Mouse (Mus musculus): ENCODE data around the gene Sytl4. TPM values are rescaled to one million over a fixed set of nuclear protein-coding genes. Genes with fewer than 3 reads are reported as not detected.
A peak's percentile ranks its signal among the peaks of the same experiment; 100 is the strongest.

Gene Sytl4
- 2.1 and 2.5 TPM in 2 replicates for polyA plus RNA-seq (2015; fragmentation: Nextera tagmentation; extraction: Ambion mirVana)

DNA sequence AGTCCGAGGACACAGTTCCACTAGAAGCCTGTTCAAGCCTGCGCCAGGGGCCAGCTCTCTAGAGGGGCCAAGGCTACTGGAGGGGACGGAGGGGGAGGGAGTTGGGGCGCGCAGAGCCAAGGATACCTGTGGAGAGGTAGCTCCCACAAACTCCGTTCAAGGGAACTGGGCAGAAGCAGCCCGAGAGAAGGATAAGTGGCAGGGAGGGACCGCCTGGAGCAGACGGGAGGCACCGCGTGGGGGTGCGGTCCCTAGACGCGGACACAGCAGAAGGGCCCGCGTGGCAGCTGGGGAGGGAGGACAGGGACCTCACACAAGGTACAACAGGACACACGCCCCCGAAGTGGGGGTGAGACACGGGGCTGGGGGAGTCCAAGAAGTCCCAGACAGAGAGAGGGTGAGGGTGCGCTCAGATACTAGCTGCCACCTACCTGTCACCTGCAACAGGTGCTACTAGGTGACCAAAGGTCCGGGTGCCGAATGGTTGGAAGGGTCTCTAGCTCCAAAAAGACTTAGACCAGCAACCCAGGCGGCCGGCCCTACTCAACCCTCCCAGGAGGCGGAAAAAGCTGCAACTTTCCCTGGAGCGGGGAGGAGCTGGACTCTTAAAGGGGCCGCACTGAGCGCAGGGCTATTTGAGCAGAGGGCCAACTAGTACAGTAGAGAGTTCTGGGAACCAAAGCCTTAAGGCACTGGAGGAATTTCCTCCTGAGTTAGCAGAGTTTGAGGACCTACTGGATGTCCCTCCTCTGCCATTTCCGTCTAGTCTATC lies at the start of gene Sytl4:
Sytl4 (minus strand) TSS at position 582 of the 772 bp plus-strand sequence.
- Histone ChIP-seq H3K9me3 (ENCODE audit: low read length) (no peaks in the 10 kb centered on the region), H3K36me3 (ENCODE audit: insufficient read depth, low read length) (no peaks in the 10 kb centered on the region), H3K4me2 (replicated peaks; ENCODE audit: low read depth, low read length) (peak within 1 kb of the TSS; percentile 71), H3K9ac (replicated peaks; ENCODE audit: low read depth) (no peak within 1 kb of the TSS), H3K4me3 (ENCODE audit: low read depth, low read length) (peak within 1 kb of the TSS; percentile 45), H3K27me3 (replicated peaks; ENCODE audit: insufficient read depth, low read length) (no peaks in the 10 kb centered on the region), H3K27ac (ENCODE audit: low read length) (no peak within 1 kb of the TSS), H3K4me1 (ENCODE audit: insufficient read depth, low read depth, low read length) (no peaks in the 10 kb centered on the region)
- ATAC-seq (peak; percentile 74), DNase-seq (ENCODE audit: low spot score) (peak; percentile 35)
- no peak for TF ChIP-seq EP300 (IDR thresholded peaks at IDR 0.05)
- no peak for TF ChIP-seq CTCF (IDR thresholded peaks at IDR 0.05)
- 15% methylated on average over 25 of the region's 29 CpGs for WGBS

GRCm38 (mm10) chrX:134020664-134021063 lies 39.1 kb upstream of the Sytl4 start:
- Histone ChIP-seq H3K4me1 (ENCODE audit: insufficient read depth, low read depth, low read length) (no peaks in the 10 kb centered on the region), H3K27me3 (replicated peaks; ENCODE audit: insufficient read depth, low read length) (no peaks in the 10 kb centered on the region), H3K9me3 (ENCODE audit: low read length) (no peaks in the 10 kb centered on the region), H3K36me3 (ENCODE audit: insufficient read depth, low read length) (no peaks in the 10 kb centered on the region), H3K9ac (replicated peaks; ENCODE audit: low read depth) (no peak overlapping the region), H3K4me2 (replicated peaks; ENCODE audit: low read depth, low read length) (no peak overlapping the region), H3K4me3 (ENCODE audit: low read depth, low read length) (no peak overlapping the region), H3K27ac (ENCODE audit: low read length) (no peak overlapping the region)
- 0 out of 2 replicates have a peak, but pooled peaks have one; percentile 11 for TF ChIP-seq EP300 (IDR thresholded peaks at IDR 0.05)
- TF ChIP-seq CTCF (IDR thresholded peaks at IDR 0.05) = no peak
- 37% methylated on average over 5 of the region's 5 CpGs for WGBS
- peak; percentile 5 for DNase-seq (ENCODE audit: low spot score)
- no peak for ATAC-seq

DNA sequence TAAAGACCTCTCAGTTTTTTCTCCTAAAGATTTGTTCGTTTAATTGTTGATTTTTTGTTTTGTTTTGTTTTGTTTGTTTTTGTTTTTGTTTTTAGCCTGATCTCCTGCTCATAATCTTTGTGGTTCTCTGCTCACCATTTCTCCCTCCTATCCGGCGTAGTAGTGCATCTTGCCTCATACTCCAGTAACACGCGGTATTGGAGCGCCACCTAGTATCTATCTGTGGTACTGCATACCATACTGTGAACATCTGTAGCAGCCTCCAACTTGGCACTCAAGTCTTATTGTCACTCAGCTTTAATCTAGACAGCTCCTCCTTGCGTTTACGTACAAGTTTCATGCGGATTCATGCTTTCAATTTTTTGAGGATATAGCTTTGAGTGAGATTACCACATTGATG lies 37.4 kb upstream of the Sytl4 start:
- H3K4me1 ChIP-seq (ENCODE audit: insufficient read depth, low read depth, low read length) = no peaks in the 10 kb centered on the region
- DNase-seq (ENCODE audit: low spot score) (peak; percentile 74), ATAC-seq (peak; percentile 64)
- TF ChIP-seq EP300 (IDR thresholded peaks at IDR 0.05) (no peak), CTCF (IDR thresholded peaks at IDR 0.05) (peak; percentile 90)
- H3K27ac ChIP-seq (ENCODE audit: low read length) = no peak overlapping the region
- H3K9ac ChIP-seq (replicated peaks; ENCODE audit: low read depth) = no peak overlapping the region
- H3K4me3 ChIP-seq (ENCODE audit: low read depth, low read length) = no peak overlapping the region
- H3K4me2 ChIP-seq (replicated peaks; ENCODE audit: low read depth, low read length) = no peak overlapping the region
- no peaks in the 10 kb centered on the region for H3K36me3 ChIP-seq (ENCODE audit: insufficient read depth, low read length)
- no peaks in the 10 kb centered on the region for H3K27me3 ChIP-seq (replicated peaks; ENCODE audit: insufficient read depth, low read length)
- WGBS = 12% methylated on average over 9 of the region's 9 CpGs
- no peaks in the 10 kb centered on the region for H3K9me3 ChIP-seq (ENCODE audit: low read length)

- TF ChIP-seq CTCF (IDR thresholded peaks at IDR 0.05) (no peak), EP300 (IDR thresholded peaks at IDR 0.05) (no peak)
- no peaks in the 10 kb centered on the region for H3K4me1 ChIP-seq (ENCODE audit: insufficient read depth, low read depth, low read length)
- no peaks in the 10 kb centered on the region for H3K27me3 ChIP-seq (replicated peaks; ENCODE audit: insufficient read depth, low read length)
- WGBS = 62% methylated on average over 3 of the region's 3 CpGs
- no peak overlapping the region for H3K9ac ChIP-seq (replicated peaks; ENCODE audit: low read depth)
- H3K27ac ChIP-seq (ENCODE audit: low read length) = no peak overlapping the region
- no peak for ATAC-seq
- no peaks in the 10 kb centered on the region for H3K36me3 ChIP-seq (ENCODE audit: insufficient read depth, low read length)
- DNase-seq (ENCODE audit: low spot score) = no peak
- H3K4me3 ChIP-seq (ENCODE audit: low read depth, low read length) = no peak overlapping the region
- no peak overlapping the region for H3K4me2 ChIP-seq (replicated peaks; ENCODE audit: low read depth, low read length)
- H3K9me3 ChIP-seq (ENCODE audit: low read length) = no peaks in the 10 kb centered on the region
Measured at GRCm38 (mm10) chrX:133995866-133996265, 14.3 kb upstream of the Sytl4 start.

- no peak for ATAC-seq
- no peak overlapping the region for H3K4me3 ChIP-seq (ENCODE audit: low read depth, low read length)
- H3K9ac ChIP-seq (replicated peaks; ENCODE audit: low read depth) = no peak overlapping the region
- H3K9me3 ChIP-seq (ENCODE audit: low read length) = no peaks in the 10 kb centered on the region
- H3K27me3 ChIP-seq (replicated peaks; ENCODE audit: insufficient read depth, low read length) = no peaks in the 10 kb centered on the region
- no peak for TF ChIP-seq CTCF (IDR thresholded peaks at IDR 0.05)
- no peak for TF ChIP-seq EP300 (IDR thresholded peaks at IDR 0.05)
- no peak overlapping the region for H3K4me2 ChIP-seq (replicated peaks; ENCODE audit: low read depth, low read length)
- no peaks in the 10 kb centered on the region for H3K4me1 ChIP-seq (ENCODE audit: insufficient read depth, low read depth, low read length)
- H3K36me3 ChIP-seq (ENCODE audit: insufficient read depth, low read length) = no peaks in the 10 kb centered on the region
- 59% methylated on average over 2 of the region's 2 CpGs for WGBS
- H3K27ac ChIP-seq (ENCODE audit: low read length) = no peak overlapping the region
- no peak for DNase-seq (ENCODE audit: low spot score)
Measured at GRCm38 (mm10) chrX:133964615-133965014, 17.0 kb downstream of the Sytl4 start.

GRCm38 (mm10) chrX:133960617-133961016 lies 21.0 kb downstream of the Sytl4 start:
- no peak overlapping the region for H3K27ac ChIP-seq (ENCODE audit: low read length)
- TF ChIP-seq EP300 (IDR thresholded peaks at IDR 0.05) (no peak), CTCF (IDR thresholded peaks at IDR 0.05) (no peak)

More at GRCm38 (mm10) chrX:133960617-133961016, 21.0 kb downstream of the Sytl4 start:
- Histone ChIP-seq H3K4me3 (ENCODE audit: low read depth, low read length) (no peak overlapping the region), H3K4me2 (replicated peaks; ENCODE audit: low read depth, low read length) (no peak overlapping the region), H3K9ac (replicated peaks; ENCODE audit: low read depth) (no peak overlapping the region), H3K27me3 (replicated peaks; ENCODE audit: insufficient read depth, low read length) (no peaks in the 10 kb centered on the region), H3K4me1 (ENCODE audit: insufficient read depth, low read depth, low read length) (no peaks in the 10 kb centered on the region), H3K36me3 (ENCODE audit: insufficient read depth, low read length) (no peaks in the 10 kb centered on the region), H3K9me3 (ENCODE audit: low read length) (no peaks in the 10 kb centered on the region)
- DNase-seq (ENCODE audit: low spot score) (no peak), ATAC-seq (no peak)
- 65% methylated on average over 2 of the region's 2 CpGs for WGBS
